12 mouse cellular contexts compared by ENCODE assay signal in genomic region chr2:105604553-105605116, GRCm38 (mm10).
A peak's percentile ranks its signal among the peaks of the same experiment; 100 is the strongest.
DNase-seq lines count a peak whose midpoint lies in the region; ATAC-seq and TF ChIP-seq lines count a peak whose summit lies in the region.
"Had no signal": no experiment of that assay in that cellular context is flagged by ENCODE, and none has a peak within 500 bp of the region (broad histone marks: within the 10 kb centered on the region; RNA-seq: fewer than 3 reads in every experiment).

No protein-coding gene starts in this region.

- TF ChIP-seq CTCF in forebrain, postnatal 0 days (IDR thresholded peaks at IDR 0.05; ENCODE audit: low read depth) = no peak

- DNase-seq in heart, adult 18-20 months = peak; percentile 8 to 11
- no peak for DNase-seq in heart, adult 11 months
- DNase-seq in lung, postnatal 10 days = peak; percentile 3
- DNase-seq in lung, postnatal 14 days = no peak
- DNase-seq in brain, adult 2 months (ENCODE audit: low read depth, low spot score) = peak; percentile 45
- no peak for DNase-seq in forebrain, postnatal 0 days
- DNase-seq in lung, adult 18-20 months = no peak
- DNase-seq in left cerebral cortex, postnatal 14 days (ENCODE audit: low spot score in 2 of 2) = no peak
- DNase-seq: adrenal gland, adult 2 months; kidney, adult 8-10 months; thymus, postnatal 14 days had no signal

- H3K4me1 ChIP-seq in forebrain, postnatal 0 days (ENCODE audit: insufficient read depth) = no peaks in the 10 kb centered on the region

- H3K4me2 ChIP-seq in forebrain, postnatal 0 days (ENCODE audit: low read depth) = no peak overlapping the region
- H3K4me2 ChIP-seq: embryonic facial prominence, embryonic 12.5 days had no signal

- intact Hi-C loops in left cerebral cortex, postnatal 14 days (cut with DNase I) = no loop called here

- ATAC-seq in forebrain, postnatal 0 days = peak; percentile 34; the same call in 1 of the 2 replicates

- WGBS in forebrain, postnatal 0 days = 33% methylated on average over 11 of the region's 11 CpGs

- peaks cover 4% of the 10 kb centered on the region; the same call in 1 of the 2 replicates for H3K27me3 ChIP-seq in forebrain, postnatal 0 days (ENCODE audit: insufficient read depth, low read length)
- H3K27me3 ChIP-seq: embryonic facial prominence, embryonic 12.5 days had no signal

- H3K9me3 ChIP-seq in forebrain, postnatal 0 days (ENCODE audit: low read length) = no peaks in the 10 kb centered on the region
- H3K9me3 ChIP-seq: embryonic facial prominence, embryonic 12.5 days had no signal

- H3K27ac ChIP-seq in forebrain, postnatal 0 days (ENCODE audit: low read depth, low read length) = no peak overlapping the region
- H3K27ac ChIP-seq: embryonic facial prominence, embryonic 12.5 days had no signal

- H3K9ac ChIP-seq in forebrain, postnatal 0 days = no peak overlapping the region
- H3K9ac ChIP-seq: embryonic facial prominence, embryonic 12.5 days had no signal

- no peak overlapping the region for H3K4me3 ChIP-seq in forebrain, postnatal 0 days (ENCODE audit: low read depth, low read length)
- H3K4me3 ChIP-seq: embryonic facial prominence, embryonic 12.5 days had no signal

- H3K36me3 ChIP-seq in forebrain, postnatal 0 days (ENCODE audit: insufficient read depth) = no peaks in the 10 kb centered on the region
- H3K36me3 ChIP-seq: embryonic facial prominence, embryonic 12.5 days had no signal

Comparison
In these comparisons a context has a peak if more than half of its experiments do, and no peak if none do; other contexts are left out.
1. DNase-seq: peak in heart, adult 18-20 months (2 of 2), lung, postnatal 10 days (single experiment) and brain, adult 2 months (single experiment); none in heart, adult 11 months (single experiment), lung, postnatal 14 days (single experiment), forebrain, postnatal 0 days (single experiment), lung, adult 18-20 months (0 of 2) and left cerebral cortex, postnatal 14 days (0 of 2).